Comparison of ENCODE assay signal across 13 mouse cellular contexts in the genomic region with DNA sequence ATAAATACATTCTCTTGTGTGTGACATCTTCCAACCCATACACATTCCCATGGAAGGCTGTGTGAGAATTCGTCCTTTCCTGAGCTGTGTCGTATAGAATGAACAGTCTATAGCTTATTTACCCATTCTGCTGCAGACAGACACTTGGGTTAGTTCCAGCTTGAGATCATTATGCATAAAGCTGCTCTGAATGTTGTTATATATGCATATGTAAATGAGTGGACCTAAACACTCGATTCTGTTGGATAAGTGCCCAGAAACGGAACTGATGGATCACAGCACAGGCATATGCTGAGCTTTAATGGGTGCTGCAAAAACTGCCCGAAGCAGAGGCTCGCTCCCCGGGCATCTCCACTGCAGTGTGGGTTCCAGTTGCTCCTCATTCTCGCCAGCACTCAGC.
DNase-seq lines count a peak whose midpoint lies in the region; ATAC-seq and TF ChIP-seq lines count a peak whose summit lies in the region.
"Had no signal": no experiment of that assay in that cellular context is flagged by ENCODE, and none has a peak within 500 bp of the region (broad histone marks: within the 10 kb centered on the region; RNA-seq: fewer than 3 reads in every experiment).

No protein-coding gene starts in this region.

- H3K36me3 ChIP-seq in stomach, embryonic 14.5 days (ENCODE audit: control insufficient read depth, insufficient read depth, low read length): no peaks in the 10 kb centered on the region
- H3K36me3 ChIP-seq in stomach, postnatal 0 days (ENCODE audit: control insufficient read depth, insufficient read depth, low read length): no peaks in the 10 kb centered on the region
- no peaks in the 10 kb centered on the region for H3K36me3 ChIP-seq in midbrain, postnatal 0 days (ENCODE audit: insufficient read depth, low read length)
- H3K36me3 ChIP-seq: liver, embryonic 15.5 days had no signal

- 0 out of 2 replicates have a peak, but pooled peaks cover 4% of the 10 kb centered on the region for H3K4me1 ChIP-seq in stomach, embryonic 14.5 days (ENCODE audit: control insufficient read depth, insufficient read depth, low read length)
- no peaks in the 10 kb centered on the region; the same call in 1 of the 2 replicates for H3K4me1 ChIP-seq in stomach, postnatal 0 days (replicated peaks; ENCODE audit: control insufficient read depth, insufficient read depth)
- H3K4me1 ChIP-seq in midbrain, postnatal 0 days (ENCODE audit: insufficient read depth, low read length): peaks cover 11% of the 10 kb centered on the region
- H3K4me1 ChIP-seq: liver, embryonic 15.5 days had no signal

- no peak overlapping the region for H3K9ac ChIP-seq in stomach, embryonic 14.5 days (replicated peaks; ENCODE audit: low read depth, low read length)
- H3K9ac ChIP-seq in stomach, postnatal 0 days (ENCODE audit: low read length): no peak overlapping the region
- no peak overlapping the region for H3K9ac ChIP-seq in midbrain, postnatal 0 days (replicated peaks; ENCODE audit: low read length, poor library complexity, severe bottlenecking)
- H3K9ac ChIP-seq: liver, embryonic 15.5 days had no signal

- H3K4me2 ChIP-seq in stomach, embryonic 14.5 days (replicated peaks; ENCODE audit: low read depth, low read length): no peak overlapping the region
- H3K4me2 ChIP-seq in stomach, postnatal 0 days (replicated peaks; ENCODE audit: low read depth): no peak overlapping the region
- no peak overlapping the region for H3K4me2 ChIP-seq in midbrain, postnatal 0 days (ENCODE audit: low read depth, low read length, poor library complexity, severe bottlenecking)
- H3K4me2 ChIP-seq: liver, embryonic 15.5 days had no signal

- H3K27ac ChIP-seq in stomach, embryonic 14.5 days (ENCODE audit: low read length): no peak overlapping the region
- no peak overlapping the region for H3K27ac ChIP-seq in stomach, postnatal 0 days (replicated peaks)
- no peak overlapping the region for H3K27ac ChIP-seq in midbrain, postnatal 0 days (ENCODE audit: low read depth, low read length)
- H3K27ac ChIP-seq: liver, embryonic 15.5 days had no signal

- no peak for TF ChIP-seq CTCF in stomach, postnatal 0 days (IDR thresholded peaks at IDR 0.05; ENCODE audit: low read depth)
- TF ChIP-seq CTCF in midbrain, postnatal 0 days (IDR thresholded peaks at IDR 0.05): no peak

- no peaks in the 10 kb centered on the region for H3K27me3 ChIP-seq in stomach, embryonic 14.5 days (ENCODE audit: control insufficient read depth, insufficient read depth, low read length)
- H3K27me3 ChIP-seq in stomach, postnatal 0 days (ENCODE audit: control insufficient read depth, insufficient read depth, low read length): no peaks in the 10 kb centered on the region
- no peaks in the 10 kb centered on the region for H3K27me3 ChIP-seq in midbrain, postnatal 0 days (ENCODE audit: insufficient read depth, low read length)
- H3K27me3 ChIP-seq: liver, embryonic 15.5 days had no signal

- DNase-seq in frontal cortex, postnatal 14 days (ENCODE audit: low spot score in 2 of 2): no peak
- DNase-seq in stomach, postnatal 0 days (ENCODE audit: low spot score): no peak
- peak; percentile 57 for DNase-seq in midbrain, postnatal 0 days (ENCODE audit: low spot score)
- no peak for DNase-seq in cerebellum, adult 9-11 months
- DNase-seq in adrenal gland, adult 18-20 months (ENCODE audit: low spot score in 2 of 2): no peak
- DNase-seq in cerebellum, adult 9-10 months: no peak
- DNase-seq: adrenal gland, postnatal 10 days; cerebellum, adult 2 months; kidney, adult 11 months had no signal

- no peak for TF ChIP-seq EP300 in stomach, postnatal 0 days (optimal IDR thresholded peaks at IDR 0.05)

- H3K9me3 ChIP-seq in stomach, embryonic 14.5 days (ENCODE audit: control insufficient read depth, low read depth, low read length): no peaks in the 10 kb centered on the region
- H3K9me3 ChIP-seq in stomach, postnatal 0 days (ENCODE audit: control insufficient read depth, low read length): no peaks in the 10 kb centered on the region
- H3K9me3 ChIP-seq in midbrain, postnatal 0 days (ENCODE audit: low read length): no peaks in the 10 kb centered on the region
- H3K9me3 ChIP-seq: liver, embryonic 15.5 days had no signal

- WGBS in stomach, embryonic 14.5 days: 60% methylated on average over 8 of the region's 8 CpGs
- WGBS in stomach, postnatal 0 days: 50% methylated on average over 8 of the region's 8 CpGs
- 48% methylated on average over 8 of the region's 8 CpGs for WGBS in midbrain, postnatal 0 days

- ATAC-seq in frontal cortex, adult (ENCODE audit: low TSS enrichment): peak; percentile 87
- ATAC-seq in stomach, embryonic 14.5 days (ENCODE audit: insufficient number of reproducible peaks, insufficient read depth, low FRiP score, low read depth): peak; percentile 56; the same call in 1 of the 2 replicates
- ATAC-seq in stomach, postnatal 0 days (ENCODE audit: low FRiP score, low TSS enrichment): no peak
- no peak for ATAC-seq in midbrain, postnatal 0 days (ENCODE audit: low FRiP score)

- no peak overlapping the region for H3K4me3 ChIP-seq in stomach, embryonic 14.5 days (ENCODE audit: low read depth, low read length)
- H3K4me3 ChIP-seq in stomach, postnatal 0 days (ENCODE audit: low read depth, low read length): no peak overlapping the region
- H3K4me3 ChIP-seq in midbrain, postnatal 0 days (ENCODE audit: low read depth, low read length): no peak overlapping the region
- H3K4me3 ChIP-seq: erythroblast, embryonic 14.5 days; liver, embryonic 15.5 days had no signal

Comparison
In these comparisons a context has a peak if more than half of its experiments do, and no peak if none do; other contexts are left out.
1. ATAC-seq: peak in frontal cortex, adult (single experiment) and stomach, embryonic 14.5 days (single experiment); none in stomach, postnatal 0 days (single experiment) and midbrain, postnatal 0 days (single experiment).